Mouse (Mus musculus): Measurements from ENCODE around the gene Tnk2. TPM values are rescaled to one million over a fixed set of nuclear protein-coding genes. Genes with fewer than 3 reads are reported as not detected.

The Tnk2 gene
- total and polyA plus RNA-seq, 3 experiments = 14.7 to 62.2 (median 31.9) TPM

DNA sequence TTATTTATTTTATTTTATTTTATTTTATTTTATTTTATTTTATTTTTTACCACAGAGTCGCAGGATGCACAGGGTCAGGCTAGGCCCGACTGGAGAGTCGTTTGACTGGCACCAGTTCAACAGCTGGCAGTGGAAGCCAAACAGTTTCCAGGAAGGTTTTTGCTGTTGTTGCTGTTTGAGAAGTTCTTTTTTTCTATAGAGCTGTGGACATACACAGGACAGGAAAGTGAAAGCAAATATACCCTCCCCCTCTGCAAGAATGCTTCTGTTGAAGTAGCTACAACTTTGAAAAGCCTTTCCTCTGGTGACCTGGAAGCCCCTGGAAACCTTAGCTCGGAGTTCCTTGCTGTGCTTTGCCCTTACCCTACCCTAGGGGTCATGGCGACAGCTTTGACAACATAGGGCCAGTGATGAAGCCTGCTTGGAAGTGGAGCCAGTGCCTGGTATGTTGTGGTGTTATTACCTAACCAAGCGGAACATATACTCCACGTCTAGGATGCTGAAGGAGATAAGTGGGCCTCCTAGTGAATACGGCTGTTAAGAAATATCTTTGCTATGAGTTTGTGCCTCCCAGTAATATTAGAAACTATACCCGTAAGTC, 59.7 kb downstream of the Tnk2 start:
- H3K4me2 ChIP-seq (ENCODE audit: insufficient read depth, low read depth, poor library complexity, severe bottlenecking) = no peak overlapping the region; the same call in 1 of the 2 replicates
- no peak for DNase-seq (ENCODE audit: extremely low read depth)
- peaks cover 2% of the 10 kb centered on the region for H3K9me3 ChIP-seq (replicated peaks; ENCODE audit: low read length)
- no peak for TF ChIP-seq USF1 (IDR thresholded peaks at IDR 0.05; ENCODE audit: low read depth, low read length)
- TF ChIP-seq ZNF384 (IDR thresholded peaks at IDR 0.05; ENCODE audit: low read depth, low read length) = peak; percentile 32; the same call in 1 of the 2 replicates
- no peaks in the 10 kb centered on the region for H3K27me3 ChIP-seq (replicated peaks)
- H3K79me2 ChIP-seq (replicated peaks; ENCODE audit: control insufficient read depth, extremely low read depth, insufficient read depth, poor library complexity, severe bottlenecking) = no peaks in the 10 kb centered on the region
- H3K9ac ChIP-seq (ENCODE audit: insufficient read depth, low read depth) = no peak overlapping the region
- no peak overlapping the region for H3K27ac ChIP-seq (ENCODE audit: insufficient read depth, low read depth)
- in situ Hi-C loops (cut with MboI; ENCODE audit: low pct_ligation_motif_present, low pct_unique_long_range_greater_than_20kb, low sequenced_read_pairs) (no loop called here), dilution Hi-C loops (cut with MboI; ENCODE audit: extremely low pct_ligation_motif_present, extremely low pct_unique_long_range_greater_than_20kb, low sequenced_read_pairs) (no loop called here)
- no peak overlapping the region for H3K4me3 ChIP-seq (replicated peaks in 1 of 3; ENCODE audit: low read depth in 2 of 3, low read length in 2 of 3, poor library complexity in 1 of 3)
- peaks cover 8 to 19% of the 10 kb centered on the region in 2 experiments for H3K4me1 ChIP-seq (ENCODE audit: control insufficient read depth in 1 of 2, insufficient read depth in 2 of 2)
- H3K36me3 ChIP-seq (replicated peaks in 1 of 2; ENCODE audit: control insufficient read depth in 1 of 2, insufficient read depth in 1 of 2, low read length in 1 of 2) = no peaks in the 10 kb centered on the region

DNA sequence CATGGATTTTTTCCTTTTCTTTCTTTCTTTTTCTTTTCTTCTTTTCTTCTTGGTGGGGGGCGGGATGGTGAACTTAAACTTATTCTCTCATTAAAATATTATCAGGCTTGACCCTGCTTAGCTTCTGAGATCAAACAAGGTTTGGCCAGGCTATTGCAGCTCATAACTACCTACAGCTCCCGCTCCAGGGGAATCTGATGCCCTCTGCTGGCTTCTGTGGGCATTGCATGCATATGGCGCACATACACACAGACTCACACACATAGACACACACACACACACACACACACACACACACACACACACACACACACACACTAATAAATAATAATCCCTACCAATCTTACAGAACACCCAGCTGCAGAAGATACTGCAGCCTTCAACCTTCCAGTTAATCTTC, 61.9 kb downstream of the Tnk2 start:
- Histone ChIP-seq H3K79me2 (replicated peaks; ENCODE audit: control insufficient read depth, extremely low read depth, insufficient read depth, poor library complexity, severe bottlenecking) (no peaks in the 10 kb centered on the region), H3K4me3 (replicated peaks in 1 of 3; ENCODE audit: low read depth in 2 of 3, low read length in 2 of 3, poor library complexity in 1 of 3) (no peak overlapping the region), H3K9ac (ENCODE audit: insufficient read depth, low read depth) (no peak overlapping the region), H3K36me3 (replicated peaks in 1 of 2; ENCODE audit: control insufficient read depth in 1 of 2, insufficient read depth in 1 of 2, low read length in 1 of 2) (no peaks in the 10 kb centered on the region), H3K4me2 (ENCODE audit: insufficient read depth, low read depth, poor library complexity, severe bottlenecking) (no peak overlapping the region), H3K4me1 (ENCODE audit: control insufficient read depth in 1 of 2, insufficient read depth in 2 of 2) (peaks cover 6 to 18% of the 10 kb centered on the region in 2 experiments), H3K27ac (ENCODE audit: insufficient read depth, low read depth) (no peak overlapping the region), H3K27me3 (replicated peaks) (no peaks in the 10 kb centered on the region), H3K9me3 (replicated peaks; ENCODE audit: low read length) (peaks cover 2% of the 10 kb centered on the region)
- DNase-seq (ENCODE audit: extremely low read depth) = no peak
- TF ChIP-seq CTCF (conservative IDR thresholded peaks at IDR 0.05 in 1 of 2, IDR thresholded peaks at IDR 0.05 in 1 of 2; ENCODE audit: low read depth in 2 of 2, low read length in 2 of 2) = peak in 1 of 2 experiments; percentile 44; a peak in 2 of 4 replicates
- TF ChIP-seq ELF1 (IDR thresholded peaks at IDR 0.05; ENCODE audit: low read depth, low read length) = no peak
- in situ Hi-C loops (cut with MboI; ENCODE audit: low pct_ligation_motif_present, low pct_unique_long_range_greater_than_20kb, low sequenced_read_pairs) (loop anchor here (5.0 kb wide), 1 partner anchor 87 kb away; no protein-coding TSS in a partner anchor), dilution Hi-C loops (cut with MboI; ENCODE audit: extremely low pct_ligation_motif_present, extremely low pct_unique_long_range_greater_than_20kb, low sequenced_read_pairs) (no loop called here)

DNA sequence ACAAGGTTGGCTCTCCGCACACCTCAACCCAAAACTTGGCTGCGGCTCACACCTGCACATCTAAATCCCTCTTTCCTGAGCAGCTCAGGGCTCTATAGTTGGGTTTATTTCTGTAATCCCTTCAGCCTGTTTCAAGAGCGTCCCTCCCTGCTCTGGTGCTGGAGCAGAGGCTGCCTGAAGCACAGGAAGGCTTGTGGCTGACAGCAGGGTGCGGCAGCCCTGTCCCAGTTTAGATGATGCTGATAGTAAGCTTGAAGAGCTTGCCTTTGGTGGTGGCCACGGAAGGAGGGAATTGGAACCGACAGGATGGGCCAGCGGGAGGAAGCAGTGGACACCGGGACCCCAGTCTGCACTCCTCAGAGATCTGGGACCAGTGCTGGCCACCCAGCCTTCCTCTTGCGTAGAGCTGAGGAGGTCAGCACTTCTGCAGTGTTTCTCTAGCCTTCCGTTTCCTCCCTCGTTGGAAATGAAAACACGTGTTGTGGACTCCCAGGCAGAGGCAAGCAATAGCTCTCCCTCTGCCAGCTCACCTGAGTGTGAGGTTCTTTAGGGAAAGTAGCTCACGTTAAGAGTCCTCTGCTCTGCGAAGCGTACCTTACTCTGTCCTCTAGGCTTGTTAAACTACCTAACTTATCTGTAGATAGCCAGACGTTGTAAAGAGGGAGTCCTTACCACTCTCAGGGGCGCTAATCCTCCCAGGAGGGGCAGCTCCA, 63.6 kb downstream of the Tnk2 start:
- Histone ChIP-seq H3K9ac (ENCODE audit: insufficient read depth, low read depth) (no peak overlapping the region), H3K27ac (ENCODE audit: insufficient read depth, low read depth) (no peak overlapping the region), H3K79me2 (replicated peaks; ENCODE audit: control insufficient read depth, extremely low read depth, insufficient read depth, poor library complexity, severe bottlenecking) (no peaks in the 10 kb centered on the region), H3K4me3 (replicated peaks in 1 of 3; ENCODE audit: low read depth in 2 of 3, low read length in 2 of 3, poor library complexity in 1 of 3) (no peak overlapping the region), H3K9me3 (replicated peaks; ENCODE audit: low read length) (peaks cover 2% of the 10 kb centered on the region), H3K27me3 (replicated peaks) (no peaks in the 10 kb centered on the region), H3K4me1 (ENCODE audit: control insufficient read depth in 1 of 2, insufficient read depth in 2 of 2) (peaks cover 6 to 18% of the 10 kb centered on the region in 2 experiments), H3K4me2 (ENCODE audit: insufficient read depth, low read depth, poor library complexity, severe bottlenecking) (no peak overlapping the region), H3K36me3 (replicated peaks in 1 of 2; ENCODE audit: control insufficient read depth in 1 of 2, insufficient read depth in 1 of 2, low read length in 1 of 2) (no peaks in the 10 kb centered on the region)
- dilution Hi-C loops (cut with MboI; ENCODE audit: extremely low pct_ligation_motif_present, extremely low pct_unique_long_range_greater_than_20kb, low sequenced_read_pairs) (no loop called here), in situ Hi-C loops (cut with MboI; ENCODE audit: low pct_ligation_motif_present, low pct_unique_long_range_greater_than_20kb, low sequenced_read_pairs) (loop anchor here (5.0 kb wide), 1 partner anchor 85 kb away; no protein-coding TSS in a partner anchor)
- DNase-seq (ENCODE audit: extremely low read depth) = no peak
- TF ChIP-seq TCF12 (IDR thresholded peaks at IDR 0.05; ENCODE audit: low read depth, low read length) (no peak), HCFC1 (IDR thresholded peaks at IDR 0.05; ENCODE audit: low read depth, low read length) (no peak), ZC3H11A (IDR thresholded peaks at IDR 0.05; ENCODE audit: low read depth, low read length) (no peak), ZNF384 (IDR thresholded peaks at IDR 0.05; ENCODE audit: low read depth, low read length) (no peak), MXI1 (IDR thresholded peaks at IDR 0.05; ENCODE audit: low read depth, low read length) (no peak), EP300 (IDR thresholded peaks at IDR 0.05; ENCODE audit: low read length) (no peak), ZKSCAN1 (IDR thresholded peaks at IDR 0.05; ENCODE audit: borderline replicate concordance, low read depth, low read length) (no peak), MAZ (IDR thresholded peaks at IDR 0.05; ENCODE audit: low read depth, low read length) (no peak), E2F4 (IDR thresholded peaks at IDR 0.05; ENCODE audit: insufficient replicate concordance, low read depth, low read length) (no peak), MEF2A (IDR thresholded peaks at IDR 0.05; ENCODE audit: borderline replicate concordance, low read depth, low read length) (no peak), CTCF (conservative IDR thresholded peaks at IDR 0.05 in 1 of 2, IDR thresholded peaks at IDR 0.05 in 1 of 2; ENCODE audit: low read depth in 2 of 2, low read length in 2 of 2) (no peak)
